Comparison of ENCODE assay signal across 8 mouse cellular contexts in genomic region chr4:141537706-141538407, GRCm38 (mm10). TPM values are rescaled to one million over a fixed set of nuclear protein-coding genes. Genes with fewer than 3 reads are reported as not detected.
DNase-seq lines count a peak whose midpoint lies in the region; ATAC-seq lines count a peak whose summit lies in the region.

No protein-coding gene starts in this region.

- peak overlapping the region; percentile 89 for H3K4me3 ChIP-seq in limb, embryonic 13.5 days
- peak overlapping the region; percentile 96 for H3K4me3 ChIP-seq in midbrain, embryonic 16.5 days (ENCODE audit: low read depth, low read length)

- no peaks in the 10 kb centered on the region for H3K36me3 ChIP-seq in limb, embryonic 13.5 days
- H3K36me3 ChIP-seq in midbrain, embryonic 16.5 days (ENCODE audit: control insufficient read depth, insufficient read depth, low read length): no peaks in the 10 kb centered on the region

- H3K27me3 ChIP-seq in limb, embryonic 13.5 days: no peaks in the 10 kb centered on the region
- H3K27me3 ChIP-seq in midbrain, embryonic 16.5 days (ENCODE audit: control insufficient read depth, insufficient read depth, low read depth, low read length): no peaks in the 10 kb centered on the region

- intact Hi-C loops in heart, postnatal 14 days (cut with DNase I): loop anchor here (2.0 to 5.0 kb wide), 2 partner anchors 31 to 34 kb away; no protein-coding TSS in a partner anchor

- peak overlapping the region; percentile 97 for H3K27ac ChIP-seq in limb, embryonic 13.5 days
- H3K27ac ChIP-seq in midbrain, embryonic 16.5 days (ENCODE audit: low read length): peak overlapping the region; percentile 95

- peaks cover 31% of the 10 kb centered on the region for H3K4me1 ChIP-seq in limb, embryonic 13.5 days
- peaks cover 37% of the 10 kb centered on the region for H3K4me1 ChIP-seq in midbrain, embryonic 16.5 days (ENCODE audit: control insufficient read depth, insufficient read depth, low read length)

- H3K4me2 ChIP-seq in limb, embryonic 13.5 days (replicated peaks): peak overlapping the region; percentile 97
- peak overlapping the region; percentile 79 for H3K4me2 ChIP-seq in midbrain, embryonic 16.5 days (ENCODE audit: low read length)

- ATAC-seq in erythroblast, adult 5-6 weeks (replicated peaks; ENCODE audit: low FRiP score, poor library complexity, severe bottlenecking): 0 out of 2 replicates have a peak, but pooled peaks have one; percentile 22
- peak; percentile 3; the same call in 1 of the 2 replicates for ATAC-seq in limb, embryonic 13.5 days (ENCODE audit: low FRiP score, low read depth)
- peak; percentile 9 for ATAC-seq in midbrain, embryonic 16.5 days

- no peaks in the 10 kb centered on the region for H3K9me3 ChIP-seq in limb, embryonic 13.5 days
- H3K9me3 ChIP-seq in midbrain, embryonic 16.5 days (replicated peaks; ENCODE audit: control insufficient read depth, low read length, poor library complexity, severe bottlenecking): no peaks in the 10 kb centered on the region

- peak; percentile 27 to 30 for DNase-seq in layer of hippocampus, postnatal 25 days (ENCODE audit: extremely low spot score in 1 of 2, low spot score in 1 of 2)
- no peak for DNase-seq in layer of hippocampus, adult 9-11 months
- peak; percentile 70 for DNase-seq in adrenal gland, postnatal 14 days
- peak; percentile 61 to 66 for DNase-seq in heart, postnatal 14 days
- peak; percentile 49 to 52 for DNase-seq in thymus, adult 18-20 months

- under 1% methylated on average over 90 of the region's 101 CpGs for WGBS in limb, embryonic 13.5 days
- under 1% methylated on average over 76 of the region's 101 CpGs for WGBS in midbrain, embryonic 16.5 days

- peak overlapping the region; percentile 96 for H3K9ac ChIP-seq in limb, embryonic 13.5 days
- H3K9ac ChIP-seq in midbrain, embryonic 16.5 days (ENCODE audit: low read depth, low read length): peak overlapping the region; percentile 92

RNA-seq across cellular contexts. Expression of gene Spen, which starts 0.5 kb away (rescaled TPM):
- total RNA-seq in layer of hippocampus, postnatal 25 days (2021): 10 to 100 TPM; 51.6 to 67.6 TPM
- 50.2 and 60.0 TPM in 2 replicates for total RNA-seq in adrenal gland, postnatal 14 days (2021)
- 38.0 and 60.7 TPM in 2 replicates for total RNA-seq in erythroblast, adult 5-6 weeks (2015; ENCODE audit: low replicate concordance)
- 35.6 and 63.0 TPM in 2 replicates for total RNA-seq in erythroblast, adult 5-6 weeks (2017; ENCODE audit: low replicate concordance)
- total RNA-seq in heart, postnatal 14 days (2021): 10 to 100 TPM; 33.8 to 34.0 TPM
- polyA plus RNA-seq in limb, embryonic 13.5 days (2015; fragmentation: Nextera tagmentation; extraction: Ambion mirVana): 10.8 and 11.5 TPM in 2 replicates
- 13.6 and 19.2 TPM in 2 replicates for polyA plus RNA-seq in midbrain, embryonic 16.5 days (2015; fragmentation: Nextera tagmentation; extraction: Ambion mirVana)
